Comparison of ENCODE assay signal across 11 mouse cellular contexts in genomic region chr16:38374379-38375140, GRCm38 (mm10). TPM values are rescaled to one million over a fixed set of nuclear protein-coding genes. Genes with fewer than 3 reads are reported as not detected.
A peak's percentile ranks its signal among the peaks of the same experiment; 100 is the strongest.
DNase-seq lines count a peak whose midpoint lies in the region; TF ChIP-seq lines count a peak whose summit lies in the region.
"Had no signal": no experiment of that assay in that cellular context is flagged by ENCODE, and none has a peak within 500 bp of the region (broad histone marks: within the 10 kb centered on the region; RNA-seq: fewer than 3 reads in every experiment).

No protein-coding gene starts in this region.

- no peaks in the 10 kb centered on the region for H3K9me3 ChIP-seq in limb, embryonic 10.5 days (replicated peaks)

- intact Hi-C loops in gastrocnemius, adult 2 months (cut with DNase I): loop anchor here (10.0 kb wide), 1 partner anchor 110 kb away; no protein-coding TSS in a partner anchor

- no peak for TF ChIP-seq POLR2A in testis, adult 2 months (IDR thresholded peaks at IDR 0.05; ENCODE audit: control insufficient read depth, low read depth, low read length)

- DNase-seq in gastrocnemius, adult 2 months: peak; percentile 41
- no peak for DNase-seq in gastrocnemius, adult 18-20 months (ENCODE audit: low spot score)
- no peak for DNase-seq in testis, postnatal 10 days (ENCODE audit: low spot score)
- DNase-seq in limb, embryonic 10.5 days (ENCODE audit: low spot score): no peak
- no peak for DNase-seq in embryo, embryonic 9.5 days (ENCODE audit: extremely low spot score)
- no peak for DNase-seq in layer of hippocampus, adult 2 months (ENCODE audit: low spot score in 2 of 2)
- DNase-seq in cerebellum, adult 9-11 months: no peak
- DNase-seq: B cell, adult 2 months; layer of hippocampus, adult 9-11 months; thymus, postnatal 36 days had no signal

- TF ChIP-seq CTCF in gastrocnemius, adult 2 months (IDR thresholded peaks at IDR 0.05): no peak
- TF ChIP-seq CTCF in testis, adult 2 months (IDR thresholded peaks at IDR 0.05; ENCODE audit: control insufficient read depth, insufficient read depth, insufficient replicate concordance, low read depth, low read length): no peak
- TF ChIP-seq CTCF in layer of hippocampus, adult 2 months (conservative IDR thresholded peaks at IDR 0.05): no peak

- peak overlapping the region; percentile 19 for H3K4me3 ChIP-seq in gastrocnemius, adult 2 months
- peak overlapping the region; percentile 23; the same call in 1 of the 2 replicates for H3K4me3 ChIP-seq in testis, adult 2 months (ENCODE audit: control insufficient read depth, low read depth, low read length)
- peak overlapping the region; percentile 24; the same call in 1 of the 2 replicates for H3K4me3 ChIP-seq in limb, embryonic 10.5 days
- no peak overlapping the region for H3K4me3 ChIP-seq in layer of hippocampus, adult 2 months

- H3K4me1 ChIP-seq in testis, adult 2 months (ENCODE audit: control insufficient read depth, insufficient read depth, low read length): peaks cover 12% of the 10 kb centered on the region
- peaks cover 21% of the 10 kb centered on the region for H3K4me1 ChIP-seq in limb, embryonic 10.5 days

- 80% methylated on average over 10 of the region's 10 CpGs for WGBS in limb, embryonic 10.5 days

- H3K36me3 ChIP-seq in testis, adult 2 months (ENCODE audit: control insufficient read depth, insufficient read depth, low read length): no peaks in the 10 kb centered on the region
- no peaks in the 10 kb centered on the region for H3K36me3 ChIP-seq in limb, embryonic 10.5 days

- H3K27ac ChIP-seq in gastrocnemius, adult 2 months: peak overlapping the region; percentile 96
- no peak overlapping the region for H3K27ac ChIP-seq in testis, adult 2 months (ENCODE audit: control insufficient read depth, insufficient read depth, low read depth, low read length)
- H3K27ac ChIP-seq in limb, embryonic 10.5 days: no peak overlapping the region
- H3K27ac ChIP-seq in layer of hippocampus, adult 2 months: no peak overlapping the region

- no peaks in the 10 kb centered on the region for H3K27me3 ChIP-seq in testis, adult 2 months (ENCODE audit: control insufficient read depth, insufficient read depth, low read length)
- no peaks in the 10 kb centered on the region for H3K27me3 ChIP-seq in limb, embryonic 10.5 days (ENCODE audit: low read depth, poor library complexity, severe bottlenecking)

RNA-seq across cellular contexts. Expression of gene Popdc2, which starts 12.6 kb away (rescaled TPM):
- 10 to 100 TPM; 55.5 to 61.6 TPM for total RNA-seq in gastrocnemius, adult 2 months (2021)
- total RNA-seq in gastrocnemius, adult 18-20 months (2021): 10 to 100 TPM; 51.5 to 55.8 TPM
- polyA plus RNA-seq in testis, adult 2 months (2012; rRNA removed): 1.4 and 2.0 TPM in 2 replicates
- polyA plus RNA-seq in limb, embryonic 10.5 days (2016; fragmentation: Nextera tagmentation; extraction: Ambion mirVana): 1.3 and 3.1 TPM in 2 replicates
- under 1 TPM; 0.44 to 0.49 TPM for total RNA-seq in layer of hippocampus, adult 2 months (2021)

RNA-seq across cellular contexts. Expression of gene Gm21987, which starts 27.7 kb away (rescaled TPM):
- not detected for total RNA-seq in gastrocnemius, adult 2 months (2021)
- not detected for total RNA-seq in gastrocnemius, adult 18-20 months (2021)
- not detected in 2 replicates for polyA plus RNA-seq in testis, adult 2 months (2012; rRNA removed)
- polyA plus RNA-seq in limb, embryonic 10.5 days (2016; fragmentation: Nextera tagmentation; extraction: Ambion mirVana): not detected in 2 replicates
- not detected for total RNA-seq in layer of hippocampus, adult 2 months (2021)

RNA-seq across cellular contexts. Expression of gene Cox17, which starts 27.8 kb away (rescaled TPM):
- total RNA-seq in gastrocnemius, adult 2 months (2021): 100 to 1,000 TPM; 138 to 190 TPM
- total RNA-seq in gastrocnemius, adult 18-20 months (2021): 100 to 1,000 TPM; 176 to 177 TPM
- 53.2 and 68.3 TPM in 2 replicates for polyA plus RNA-seq in testis, adult 2 months (2012; rRNA removed)
- polyA plus RNA-seq in limb, embryonic 10.5 days (2016; fragmentation: Nextera tagmentation; extraction: Ambion mirVana): 119 and 132 TPM in 2 replicates
- total RNA-seq in layer of hippocampus, adult 2 months (2021): 100 to 1,000 TPM; 123 to 126 TPM

RNA-seq across cellular contexts. Expression of gene Maats1, which starts 32.6 kb away (rescaled TPM):
- total RNA-seq in gastrocnemius, adult 2 months (2021): not detected
- not detected for total RNA-seq in gastrocnemius, adult 18-20 months (2021)
- 22.4 and 23.4 TPM in 2 replicates for polyA plus RNA-seq in testis, adult 2 months (2012; rRNA removed)
- 0.10 TPM in 1 of 2 replicates, not detected in the other for polyA plus RNA-seq in limb, embryonic 10.5 days (2016; fragmentation: Nextera tagmentation; extraction: Ambion mirVana)
- 1 to 10 TPM; 1.1 to 1.3 TPM for total RNA-seq in layer of hippocampus, adult 2 months (2021)

RNA-seq across cellular contexts. Expression of gene Pla1a, which starts 58.4 kb away (rescaled TPM):
- total RNA-seq in gastrocnemius, adult 2 months (2021): 1 to 10 TPM; 5.3 to 6.3 TPM
- 1 to 10 TPM; 3.3 to 6.8 TPM for total RNA-seq in gastrocnemius, adult 18-20 months (2021)
- polyA plus RNA-seq in testis, adult 2 months (2012; rRNA removed): 3.7 and 4.7 TPM in 2 replicates
- polyA plus RNA-seq in limb, embryonic 10.5 days (2016; fragmentation: Nextera tagmentation; extraction: Ambion mirVana): 0.11 TPM in 1 of 2 replicates, not detected in the other
- under 1 TPM; 0.76 to 0.97 TPM for total RNA-seq in layer of hippocampus, adult 2 months (2021)

Comparison
In these comparisons a context has a peak if more than half of its experiments do, and no peak if none do; other contexts are left out.
1. RNA of gene Popdc2, which starts 12.6 kb away (total RNA-seq): 55.5 to 61.6 TPM in gastrocnemius, adult 2 months and 51.5 to 55.8 TPM in gastrocnemius, adult 18-20 months; 0.44 to 0.49 TPM in layer of hippocampus, adult 2 months; every median in the first group is over 10 times any median in the second.